Mouse (Mus musculus): Measurements from ENCODE around the gene Cisd1. TPM values are rescaled to one million over a fixed set of nuclear protein-coding genes. Genes with fewer than 3 reads are reported as not detected.

Gene Cisd1
- total and polyA plus RNA-seq, 2 experiments from 2014 or later = 170 to 403 TPM

GRCm38 (mm10) chr10:71343567-71344265 lies 1.0 kb downstream of the Cisd1 start:
- Histone ChIP-seq H3K36me3 (replicated peaks; ENCODE audit: control insufficient read depth, insufficient read depth, low read length) (no peaks in the 10 kb centered on the region), H3K4me1 (ENCODE audit: control insufficient read depth, insufficient read depth) (peaks cover 14% of the 10 kb centered on the region), H3K4me2 (ENCODE audit: low read depth, low read length) (peak overlapping the region; percentile 91), H3K9ac (replicated peaks; ENCODE audit: low read depth, low read length) (peak overlapping the region; percentile 88), H3K9me3 (replicated peaks; ENCODE audit: control insufficient read depth, low read length) (no peaks in the 10 kb centered on the region), H3K27me3 (ENCODE audit: control insufficient read depth, insufficient read depth, low read length) (no peaks in the 10 kb centered on the region), H3K27ac (ENCODE audit: low read depth) (no peak overlapping the region), H3K4me3 (ENCODE audit: low read depth, low read length) (peak overlapping the region; percentile 95)
- WGBS = 25% methylated on average over 14 of the region's 14 CpGs
- TF ChIP-seq EP300 (IDR thresholded peaks at IDR 0.05; ENCODE audit: low read depth) (no peak), CTCF (IDR thresholded peaks at IDR 0.05; ENCODE audit: low read depth) (no peak)
- DNase-seq (ENCODE audit: low spot score) (no peak), ATAC-seq (ENCODE audit: insufficient read depth, low read depth) (no peak)

DNA sequence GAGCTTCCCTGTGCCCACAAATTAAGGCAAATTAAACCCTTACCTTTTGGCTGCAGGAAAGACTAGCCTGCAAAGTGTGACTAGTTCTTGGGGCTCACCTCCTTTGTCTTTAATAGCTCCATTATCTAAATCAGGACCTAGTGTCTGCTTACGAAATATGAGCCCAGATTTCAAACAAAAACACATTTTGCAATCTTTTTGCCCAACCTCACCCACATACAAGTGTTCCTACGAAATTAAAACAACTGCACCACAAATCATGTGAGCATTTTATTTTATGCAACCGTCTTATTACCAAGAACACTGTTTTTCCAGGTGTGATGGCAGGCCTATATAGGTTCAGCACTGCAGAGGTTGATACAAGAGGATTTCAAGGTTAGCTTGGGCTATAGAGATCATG lies 1.6 kb downstream of the Cisd1 start:
- TF ChIP-seq EP300 (IDR thresholded peaks at IDR 0.05; ENCODE audit: low read depth) (no peak), CTCF (IDR thresholded peaks at IDR 0.05; ENCODE audit: low read depth) (no peak)
- Histone ChIP-seq H3K36me3 (replicated peaks; ENCODE audit: control insufficient read depth, insufficient read depth, low read length) (no peaks in the 10 kb centered on the region), H3K4me3 (ENCODE audit: low read depth, low read length) (no peak overlapping the region), H3K9me3 (replicated peaks; ENCODE audit: control insufficient read depth, low read length) (no peaks in the 10 kb centered on the region), H3K27ac (ENCODE audit: low read depth) (no peak overlapping the region), H3K27me3 (ENCODE audit: control insufficient read depth, insufficient read depth, low read length) (no peaks in the 10 kb centered on the region), H3K4me1 (ENCODE audit: control insufficient read depth, insufficient read depth) (peaks cover 18% of the 10 kb centered on the region), H3K4me2 (ENCODE audit: low read depth, low read length) (no peak overlapping the region), H3K9ac (replicated peaks; ENCODE audit: low read depth, low read length) (no peak overlapping the region)
- ATAC-seq (ENCODE audit: insufficient read depth, low read depth) (no peak), DNase-seq (ENCODE audit: low spot score) (no peak)
- WGBS = 91% methylated on average over 3 of the region's 3 CpGs

DNA sequence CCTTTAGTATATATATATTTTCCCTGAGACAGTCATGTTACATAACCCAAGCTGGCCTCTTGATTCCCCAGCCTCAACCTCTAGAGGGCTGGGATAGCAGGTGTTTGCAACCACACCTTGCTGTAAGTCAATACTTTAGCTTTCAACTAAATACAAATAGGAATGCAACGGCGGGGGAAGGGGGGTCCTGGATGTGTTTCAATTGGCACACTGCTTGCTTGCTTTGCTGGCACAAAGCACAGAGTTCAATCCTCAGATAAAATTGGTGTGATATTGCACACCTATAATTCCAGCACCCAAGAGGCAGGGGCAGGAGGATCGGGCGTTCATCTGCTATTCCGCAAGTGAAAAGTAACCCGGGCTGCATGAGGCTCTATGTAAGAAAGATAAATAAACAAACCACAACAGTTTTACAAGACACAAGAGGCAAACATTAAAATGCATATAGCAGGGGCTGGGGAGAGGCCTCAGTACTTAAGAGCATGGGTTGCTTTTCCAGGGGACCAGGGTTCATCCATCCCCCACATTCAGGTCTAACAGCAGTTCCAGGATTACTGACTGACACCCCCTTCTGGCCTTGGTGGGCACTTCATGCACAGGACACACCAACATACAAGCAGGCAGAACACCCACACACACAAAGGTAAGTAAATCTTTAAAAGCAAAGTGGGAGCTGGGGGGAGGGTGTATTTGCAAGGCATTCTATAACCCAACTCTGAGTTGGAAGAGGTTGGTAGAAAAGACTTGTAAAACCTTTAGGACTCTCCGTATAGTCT lies 2.5 kb downstream of the Cisd1 start:
- no peak overlapping the region for H3K9ac ChIP-seq (replicated peaks; ENCODE audit: low read depth, low read length)
- DNase-seq (ENCODE audit: low spot score) (no peak), ATAC-seq (ENCODE audit: insufficient read depth, low read depth) (no peak)
- no peak for TF ChIP-seq EP300 (IDR thresholded peaks at IDR 0.05; ENCODE audit: low read depth)
- peak; percentile 26 for TF ChIP-seq CTCF (IDR thresholded peaks at IDR 0.05; ENCODE audit: low read depth)
- H3K27me3 ChIP-seq (ENCODE audit: control insufficient read depth, insufficient read depth, low read length) = no peaks in the 10 kb centered on the region
- H3K27ac ChIP-seq (ENCODE audit: low read depth) = no peak overlapping the region
- H3K9me3 ChIP-seq (replicated peaks; ENCODE audit: control insufficient read depth, low read length) = no peaks in the 10 kb centered on the region
- WGBS = 82% methylated on average over 7 of the region's 7 CpGs
- H3K36me3 ChIP-seq (replicated peaks; ENCODE audit: control insufficient read depth, insufficient read depth, low read length) = no peaks in the 10 kb centered on the region
- no peak overlapping the region for H3K4me3 ChIP-seq (ENCODE audit: low read depth, low read length)
- no peak overlapping the region for H3K4me2 ChIP-seq (ENCODE audit: low read depth, low read length)
- H3K4me1 ChIP-seq (ENCODE audit: control insufficient read depth, insufficient read depth) = peaks cover 25% of the 10 kb centered on the region

DNA sequence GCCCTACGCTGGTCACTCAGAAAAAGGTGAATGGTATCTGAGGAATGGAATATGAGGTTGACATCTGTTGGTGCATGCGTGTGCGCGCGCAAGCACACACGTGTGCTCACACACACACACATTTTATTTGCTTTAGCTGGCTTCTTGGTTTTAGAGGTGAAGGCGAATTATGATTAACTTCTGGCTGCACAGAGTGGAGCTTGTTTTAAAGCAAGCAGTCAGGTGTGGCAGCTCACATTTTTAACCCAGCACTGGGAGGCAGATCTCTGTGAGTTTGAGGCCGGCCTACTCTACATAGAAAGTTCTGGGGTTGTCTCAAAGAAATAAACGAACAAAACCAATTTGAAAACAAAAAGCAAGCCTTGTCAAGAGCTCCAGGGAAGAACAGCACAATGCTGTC lies 3.5 kb downstream of the Cisd1 start:
- no peak for ATAC-seq (ENCODE audit: insufficient read depth, low read depth)
- DNase-seq (ENCODE audit: low spot score) = no peak
- no peak overlapping the region for H3K9ac ChIP-seq (replicated peaks; ENCODE audit: low read depth, low read length)
- no peak overlapping the region for H3K27ac ChIP-seq (ENCODE audit: low read depth)
- peaks cover 25% of the 10 kb centered on the region for H3K4me1 ChIP-seq (ENCODE audit: control insufficient read depth, insufficient read depth)
- H3K27me3 ChIP-seq (ENCODE audit: control insufficient read depth, insufficient read depth, low read length) = no peaks in the 10 kb centered on the region
- H3K36me3 ChIP-seq (replicated peaks; ENCODE audit: control insufficient read depth, insufficient read depth, low read length) = peaks cover under 1% of the 10 kb centered on the region; the same call in 1 of the 2 replicates
- H3K4me2 ChIP-seq (ENCODE audit: low read depth, low read length) = no peak overlapping the region
- no peak overlapping the region for H3K4me3 ChIP-seq (ENCODE audit: low read depth, low read length)
- 96% methylated on average over 9 of the region's 9 CpGs for WGBS
- no peaks in the 10 kb centered on the region for H3K9me3 ChIP-seq (replicated peaks; ENCODE audit: control insufficient read depth, low read length)
- TF ChIP-seq CTCF (IDR thresholded peaks at IDR 0.05; ENCODE audit: low read depth) (no peak), EP300 (IDR thresholded peaks at IDR 0.05; ENCODE audit: low read depth) (no peak)

GRCm38 (mm10) chr10:71340195-71340594 lies 4.6 kb downstream of the Cisd1 start:
- 69% methylated on average over 2 of the region's 2 CpGs for WGBS
- H3K36me3 ChIP-seq (replicated peaks; ENCODE audit: control insufficient read depth, insufficient read depth, low read length) = peaks cover 11% of the 10 kb centered on the region
- H3K27ac ChIP-seq (ENCODE audit: low read depth) = no peak overlapping the region
- H3K4me2 ChIP-seq (ENCODE audit: low read depth, low read length) = no peak overlapping the region
- DNase-seq (ENCODE audit: low spot score) = no peak
- H3K9me3 ChIP-seq (replicated peaks; ENCODE audit: control insufficient read depth, low read length) = no peaks in the 10 kb centered on the region
- H3K4me3 ChIP-seq (ENCODE audit: low read depth, low read length) = no peak overlapping the region
- no peak for ATAC-seq (ENCODE audit: insufficient read depth, low read depth)
- no peak for TF ChIP-seq EP300 (IDR thresholded peaks at IDR 0.05; ENCODE audit: low read depth)
- no peak for TF ChIP-seq CTCF (IDR thresholded peaks at IDR 0.05; ENCODE audit: low read depth)
- H3K9ac ChIP-seq (replicated peaks; ENCODE audit: low read depth, low read length) = no peak overlapping the region
- H3K27me3 ChIP-seq (ENCODE audit: control insufficient read depth, insufficient read depth, low read length) = no peaks in the 10 kb centered on the region
- H3K4me1 ChIP-seq (ENCODE audit: control insufficient read depth, insufficient read depth) = peaks cover 25% of the 10 kb centered on the region
